Mouse (Mus musculus) small intestine, adult 2 months (tissue): Measurements from ENCODE around the gene Sst. TPM values are rescaled to one million over a fixed set of nuclear protein-coding genes. Genes with fewer than 3 reads are reported as not detected.

ENCODE experiments used
- H3K27ac ChIP-seq: fragments of 200-500 bp; 2 replicates; pipeline ENCODE4 v1.5.1; 2012; ENCODE audit warnings: low read depth, low read length, control low read depth, inconsistent platforms; ENCODE audit not compliant: insufficient read depth
- H3K27me3 ChIP-seq: fragments of 200-500 bp; 2 replicates; pipeline ENCODE4 v1.6.1; 2012; ENCODE audit warnings: mild to moderate bottlenecking, moderate library complexity, low read length, inconsistent platforms; ENCODE audit not compliant: control insufficient read depth, insufficient read depth
- H3K36me3 ChIP-seq: fragments of 200-500 bp; 2 replicates; pipeline ENCODE4 v1.6.1; 2012; ENCODE audit warnings: mild to moderate bottlenecking, low read length, control low read depth, inconsistent platforms; ENCODE audit not compliant: control insufficient read depth, insufficient read depth
- H3K4me1 ChIP-seq: fragments of 200-500 bp; 2 replicates; pipeline ENCODE4 v1.6.1; 2012; ENCODE audit warnings: low read length, inconsistent platforms, mixed read lengths; ENCODE audit not compliant: control insufficient read depth, insufficient read depth, insufficient read length
- H3K4me3 ChIP-seq: fragments of 200-500 bp; 2 replicates; pipeline ENCODE4 v1.5.1; 2012; ENCODE audit warnings: low read depth, mild to moderate bottlenecking, control low read depth, inconsistent platforms, low read length, moderate library complexity
- CTCF ChIP-seq: fragments of 200-500 bp; IDR thresholded peaks from 2 replicates; pipeline ENCODE4 v1.5.1; 2012; ENCODE audit warnings: low read depth, mild to moderate bottlenecking, control low read depth, inconsistent platforms, low read length, moderate library complexity, mixed read lengths; ENCODE audit not compliant: insufficient replicate concordance, insufficient read length; ENCODE audit errors: extremely low read depth
- POLR2A ChIP-seq: fragments of 200-500 bp; IDR thresholded peaks from 2 replicates; pipeline ENCODE4 v1.6.1; 2012; ENCODE audit warnings: low read depth, mild to moderate bottlenecking, control low read depth, inconsistent platforms, low read length, moderate library complexity
- WGBS: fragments of 180-500 bp; shearing (Covaris S2); methylation state at CpG from one replicate; pipeline ENCODE4 v1.1.7; 2018; 5-methylcytosine and 5-hydroxymethylcytosine counted together
- polyA plus RNA-seq: library from polyadenylated mRNA; depleted of rRNA; stranded (reverse); fragments of >200 nt; gene quantifications from 2 replicates; pipeline ENCODE4 v1.2.3, GENCODE M21; 2012; rRNA removed

Sst gene
- 132 and 226 TPM in 2 replicates for polyA plus RNA-seq

DNA sequence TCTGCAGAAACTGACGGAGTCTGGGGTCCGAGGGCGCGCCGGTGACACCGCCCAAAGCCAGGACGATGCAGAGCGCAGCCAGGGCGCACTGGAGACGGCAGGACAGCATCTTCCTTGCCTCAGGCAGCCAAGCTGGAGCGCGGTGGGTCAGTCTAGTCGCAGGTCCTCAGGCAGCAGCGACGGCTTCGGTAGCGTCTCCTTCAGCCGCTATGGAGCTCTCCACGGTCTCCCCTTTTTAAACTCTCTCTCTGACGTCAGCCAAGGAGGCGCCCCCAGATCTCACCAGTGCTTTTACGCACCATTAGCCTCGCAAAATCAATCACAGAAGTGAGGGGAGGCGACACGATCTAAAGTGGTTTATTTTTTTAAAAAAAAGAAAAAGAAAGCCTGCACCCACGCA lies at the start of gene Sst:
Sst (minus strand) TSS at position 323 of the 400 bp plus-strand sequence.
- Histone ChIP-seq H3K36me3 (no peaks in the 10 kb centered on the region), H3K27ac (no peak within 1 kb of the TSS), H3K4me1 (no peaks in the 10 kb centered on the region), H3K27me3 (no peaks in the 10 kb centered on the region), H3K4me3 (no peak within 1 kb of the TSS)
- TF ChIP-seq POLR2A (no peak), CTCF (no peak)
- WGBS = 11% methylated on average over 26 of the region's 26 CpGs

DNA sequence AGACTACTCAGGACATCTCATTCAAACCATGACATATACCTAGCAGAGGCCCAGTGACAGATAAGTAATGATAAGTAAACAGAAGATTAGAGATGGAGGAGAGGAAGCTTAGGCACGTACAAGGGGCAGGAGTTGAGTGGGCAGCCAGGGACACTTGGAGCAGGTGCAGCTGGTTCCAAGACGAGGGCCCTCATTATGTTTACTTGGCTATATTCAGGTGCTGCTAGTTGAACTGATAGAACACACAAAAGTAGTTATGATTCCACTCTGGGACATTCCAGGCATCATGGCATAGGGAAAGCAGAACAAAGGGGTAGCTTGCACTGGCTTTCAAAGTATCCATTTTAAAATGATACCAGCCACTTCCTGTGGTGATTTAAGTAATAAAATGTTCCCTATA lies 43.6 kb upstream of the Sst start:
- 32% methylated on average over 2 of the region's 2 CpGs for WGBS
- H3K27ac ChIP-seq = no peak overlapping the region
- TF ChIP-seq POLR2A (no peak), CTCF (no peak)
- H3K36me3 ChIP-seq = no peaks in the 10 kb centered on the region
- no peak overlapping the region for H3K4me3 ChIP-seq
- no peaks in the 10 kb centered on the region for H3K27me3 ChIP-seq
- no peaks in the 10 kb centered on the region for H3K4me1 ChIP-seq

DNA sequence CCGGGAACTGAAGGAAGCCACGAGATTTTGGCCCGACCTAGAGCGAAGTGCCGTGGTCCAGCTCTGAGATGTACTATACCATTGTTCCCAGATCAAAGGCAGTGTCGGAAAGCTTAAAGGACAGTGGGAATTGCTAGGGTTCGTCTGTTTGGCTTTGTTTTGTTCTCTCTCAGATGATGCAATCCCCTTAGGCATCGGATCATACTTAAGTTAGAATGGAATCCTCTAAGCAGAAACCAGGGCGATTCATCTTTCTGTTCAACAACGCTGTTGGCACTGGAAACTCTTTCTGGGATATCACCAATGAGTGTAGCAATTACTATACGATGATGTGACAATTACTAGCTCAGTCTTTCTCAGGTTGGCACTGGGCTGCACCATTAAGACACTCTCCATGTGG lies 41.5 kb upstream of the Sst start, which contains the start of gene Rtp2:
Rtp2 (minus strand) TSS at position 101 of the 400 bp plus-strand sequence.
- 80% methylated on average over 11 of the region's 11 CpGs for WGBS

DNA sequence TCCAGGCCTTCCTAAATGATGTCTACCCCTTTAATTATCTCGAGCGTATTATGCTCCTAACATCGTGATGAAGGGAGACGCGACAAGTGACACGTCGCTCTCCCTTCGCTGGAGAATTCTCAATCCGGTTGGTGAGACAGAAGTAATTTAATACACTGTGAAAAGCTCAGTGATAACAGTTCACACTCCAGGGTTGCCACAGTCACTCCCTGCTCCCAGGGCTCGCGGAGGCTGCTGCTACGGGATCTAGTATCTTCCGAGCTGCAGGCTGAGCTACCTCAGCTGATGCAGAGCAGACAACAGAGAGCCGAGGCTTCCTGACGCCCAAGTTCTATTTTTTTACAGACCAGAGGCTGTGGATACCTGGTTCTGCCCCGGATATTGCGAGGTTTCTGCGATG lies 40.5 kb upstream of the Sst start:
- Histone ChIP-seq H3K4me1 (no peaks in the 10 kb centered on the region), H3K4me3 (no peak overlapping the region), H3K36me3 (no peaks in the 10 kb centered on the region), H3K27me3 (no peaks in the 10 kb centered on the region), H3K27ac (no peak overlapping the region)
- WGBS = 73% methylated on average over 18 of the region's 18 CpGs
- no peak for TF ChIP-seq POLR2A
- no peak for TF ChIP-seq CTCF

More for the DNA sequence above, 41.5 kb upstream of the Sst start, which contains the start of gene Rtp2:
- TF ChIP-seq CTCF (no peak), POLR2A (no peak)
- no peak within 1 kb of the TSS for H3K4me3 ChIP-seq
- H3K27me3 ChIP-seq = no peaks in the 10 kb centered on the region
- H3K27ac ChIP-seq = no peak within 1 kb of the TSS
- no peaks in the 10 kb centered on the region for H3K36me3 ChIP-seq
- H3K4me1 ChIP-seq = no peaks in the 10 kb centered on the region

DNA sequence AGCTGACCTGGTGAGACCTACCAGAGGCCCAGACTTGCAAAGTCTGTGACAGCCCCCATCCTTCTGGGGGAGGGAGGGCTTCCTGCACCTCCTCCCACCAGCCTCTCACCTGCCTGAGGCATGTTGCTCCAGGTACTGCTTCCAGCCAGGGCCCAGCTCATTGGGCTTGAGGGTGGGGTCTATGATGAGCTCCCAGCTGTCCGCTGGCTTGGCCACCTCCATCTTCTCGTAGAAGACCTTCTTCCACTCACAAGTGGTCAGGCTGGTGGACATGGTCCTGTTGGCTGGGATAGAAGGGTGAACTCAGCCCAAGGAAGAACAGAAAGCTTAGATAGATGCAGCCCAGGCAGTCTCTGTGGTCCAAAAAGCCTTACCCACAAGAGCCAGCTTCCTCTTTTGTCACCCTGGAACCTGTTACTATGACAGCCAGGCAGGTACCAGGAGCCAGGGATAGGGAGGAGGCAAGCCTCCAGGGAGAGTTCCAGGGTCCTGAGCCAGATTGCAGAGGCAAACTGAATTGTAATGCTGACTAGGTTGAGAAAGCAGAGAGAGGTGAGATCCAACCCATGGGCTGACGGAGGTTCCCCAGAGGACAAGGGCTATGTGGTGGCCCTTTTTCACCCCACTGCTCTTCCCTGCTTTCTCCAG lies 39.8 kb upstream of the Sst start:
- no peaks in the 10 kb centered on the region for H3K36me3 ChIP-seq
- no peak overlapping the region for H3K27ac ChIP-seq
- 62% methylated on average over 3 of the region's 3 CpGs for WGBS
- H3K4me3 ChIP-seq = no peak overlapping the region
- H3K4me1 ChIP-seq = no peaks in the 10 kb centered on the region
- TF ChIP-seq CTCF (no peak), POLR2A (no peak)
- no peaks in the 10 kb centered on the region for H3K27me3 ChIP-seq

DNA sequence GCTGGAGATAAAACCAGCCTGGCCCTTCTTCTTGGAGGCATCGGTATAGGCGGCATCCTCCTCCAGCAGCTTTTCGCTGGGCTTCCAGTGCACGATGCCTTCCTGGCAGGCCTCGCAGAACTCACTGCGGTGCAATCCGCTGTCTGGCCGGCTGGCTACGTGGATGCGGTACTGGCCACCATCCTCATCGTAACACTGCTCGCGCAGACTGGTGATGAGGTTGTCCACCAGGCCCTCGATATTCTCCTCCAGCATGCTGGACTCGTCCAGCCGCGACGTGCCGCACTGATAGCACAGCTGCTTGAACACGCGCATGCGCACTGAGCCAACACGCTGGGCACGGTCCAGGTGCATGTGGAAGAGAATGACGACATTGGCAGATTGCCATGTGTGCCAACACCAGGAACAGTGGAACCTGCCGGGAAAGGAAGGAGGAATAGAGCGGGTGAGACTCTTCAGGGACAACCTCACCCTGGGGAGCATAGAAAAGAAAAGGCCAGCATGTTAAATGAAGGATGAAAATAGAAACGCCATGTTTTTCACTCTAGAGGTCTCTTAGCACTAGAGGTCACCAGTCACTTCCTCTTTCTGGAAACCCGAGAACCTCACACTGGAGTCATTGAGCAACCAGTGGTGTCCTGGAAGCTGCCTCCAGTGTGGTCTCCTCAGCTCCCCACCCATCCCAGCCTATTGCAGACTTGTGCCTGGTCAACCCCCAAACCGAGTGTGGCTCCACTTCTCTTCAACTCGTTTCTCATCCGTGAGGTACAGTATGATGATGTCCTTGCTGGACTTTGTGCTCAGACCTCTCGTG lies 36.8 kb upstream of the Sst start:
- 85% methylated on average over 33 of the region's 33 CpGs for WGBS
- TF ChIP-seq CTCF = no peak
- no peak for TF ChIP-seq POLR2A
- Histone ChIP-seq H3K4me3 (no peak overlapping the region), H3K4me1 (no peaks in the 10 kb centered on the region), H3K27me3 (no peaks in the 10 kb centered on the region), H3K36me3 (no peaks in the 10 kb centered on the region), H3K27ac (no peak overlapping the region)

DNA sequence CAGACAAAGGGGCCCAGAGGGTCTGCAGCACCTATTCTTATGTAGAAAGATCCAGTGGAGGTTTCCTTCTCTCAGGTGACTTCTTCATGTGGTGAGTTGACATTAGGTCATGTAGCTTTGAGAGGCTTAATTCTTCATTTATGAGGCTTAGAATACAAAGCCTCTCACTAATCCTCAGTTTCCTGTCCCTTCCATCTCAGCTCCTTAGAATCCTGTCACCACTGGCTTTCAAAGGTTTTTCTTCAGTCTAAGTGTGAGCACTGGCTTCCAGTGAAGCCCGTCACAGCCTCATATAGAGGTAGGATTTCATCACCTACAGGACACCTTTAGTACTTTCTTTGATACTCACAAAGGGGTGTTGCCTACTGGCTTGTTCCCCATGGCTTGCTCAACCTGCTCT lies 32.1 kb upstream of the Sst start:
- Histone ChIP-seq H3K4me3 (no peak overlapping the region), H3K27ac (no peak overlapping the region), H3K36me3 (no peaks in the 10 kb centered on the region), H3K4me1 (no peaks in the 10 kb centered on the region), H3K27me3 (no peaks in the 10 kb centered on the region)
- TF ChIP-seq POLR2A (no peak), CTCF (no peak)
- WGBS = 83% methylated on average over 1 of the region's 1 CpGs
